Mouse (Mus musculus): ENCODE measurements around the gene Zfp747.
A peak's percentile ranks its signal among the peaks of the same experiment; 100 is the strongest.
"Not testable (repeated sequence)": the region's sequence is repeated elsewhere in the genome, so short reads cannot be mapped to it uniquely, and the experiment has no call there.

Zfp747 gene

DNA sequence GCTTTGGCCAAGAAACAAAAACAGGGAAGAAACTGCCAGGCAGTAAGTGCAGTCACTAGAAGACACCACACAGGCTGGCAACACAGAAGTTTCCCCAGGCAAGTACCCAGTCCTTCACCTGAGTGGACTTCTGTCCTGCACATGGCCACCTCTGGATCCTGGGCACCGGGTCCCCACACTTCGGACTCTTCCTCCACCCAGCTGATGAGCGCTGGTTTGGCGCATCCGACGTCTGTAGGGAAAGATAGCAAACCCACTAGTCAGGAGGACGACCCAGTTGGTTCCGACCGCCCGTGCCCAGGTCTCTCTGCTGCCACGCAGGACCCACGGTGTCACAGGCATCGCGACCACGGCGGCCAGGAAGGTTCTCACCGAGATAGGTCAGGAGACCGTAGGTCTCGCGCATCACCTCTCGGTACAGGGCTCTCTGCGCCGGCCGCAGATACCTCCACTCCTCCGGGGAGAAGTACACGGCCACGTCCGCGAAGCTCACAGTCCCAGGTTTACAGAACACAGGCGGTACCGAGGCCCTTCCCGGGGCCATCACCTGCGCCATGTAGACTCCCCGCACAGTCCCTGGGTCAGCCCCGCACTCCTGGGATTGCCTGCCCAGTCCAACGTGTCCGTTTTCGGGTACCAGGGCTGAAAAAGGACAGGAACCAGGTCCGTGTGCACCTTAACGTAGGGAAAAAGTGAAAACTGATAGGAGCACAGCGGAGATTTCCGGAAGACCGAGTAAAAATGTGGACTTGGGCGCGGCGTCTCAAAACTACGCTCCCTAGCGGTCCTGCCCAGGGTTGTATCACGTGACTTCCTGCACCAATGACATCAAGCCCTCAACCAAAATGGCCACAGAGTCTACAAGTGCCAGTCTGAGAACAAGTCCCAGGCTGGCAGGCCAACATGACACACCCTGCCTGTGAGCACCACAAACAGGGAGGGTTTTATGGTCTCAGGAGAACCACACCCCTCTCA is at the start of gene Zfp747:
Gene Zfp747, minus strand, starts transcription at position 780 of the 975 bp plus-strand sequence.
- peak; percentile 94 for DNase-seq

DNA sequence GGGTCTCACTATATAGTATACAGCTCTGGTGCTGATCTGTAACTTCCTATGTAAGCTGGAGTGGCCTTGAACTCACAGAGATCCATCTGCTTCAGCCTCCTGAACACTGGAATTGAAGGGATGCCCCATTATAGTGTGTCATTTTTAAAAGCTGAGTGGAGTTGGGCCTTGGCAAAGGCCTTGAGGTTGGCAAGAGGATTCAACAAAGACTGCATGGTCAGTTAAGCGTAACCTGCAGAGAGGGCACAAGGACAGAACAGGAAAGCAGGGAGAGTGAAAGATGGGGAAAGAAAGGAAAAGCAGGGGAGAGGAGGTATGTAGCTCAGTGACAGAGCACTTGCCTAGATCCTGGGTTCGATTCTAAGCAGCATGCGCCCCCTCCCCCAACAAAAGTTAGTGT is 49.4 kb upstream of the Zfp747 start:
- no peak for DNase-seq

DNA sequence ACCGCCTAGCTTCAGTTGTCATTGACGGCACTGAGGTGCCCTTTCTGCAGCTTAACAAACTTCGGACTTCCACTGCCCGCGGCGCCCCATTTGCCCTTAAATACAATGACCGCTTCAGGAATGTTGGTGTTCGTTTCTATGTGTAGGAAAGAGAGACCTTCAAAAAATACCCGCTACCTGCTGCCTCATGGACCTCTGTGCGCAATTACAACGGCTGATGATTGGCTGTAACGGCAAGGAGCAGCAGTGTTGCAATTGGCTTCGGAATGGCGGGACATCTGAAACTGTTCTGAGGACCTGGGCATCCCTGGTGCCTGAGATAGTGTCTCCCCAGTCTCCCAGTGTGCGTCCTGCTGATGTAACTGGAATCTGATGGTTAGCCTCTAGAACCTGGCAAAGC is 46.4 kb upstream of the Zfp747 start:
- DNase-seq = no peak

DNA sequence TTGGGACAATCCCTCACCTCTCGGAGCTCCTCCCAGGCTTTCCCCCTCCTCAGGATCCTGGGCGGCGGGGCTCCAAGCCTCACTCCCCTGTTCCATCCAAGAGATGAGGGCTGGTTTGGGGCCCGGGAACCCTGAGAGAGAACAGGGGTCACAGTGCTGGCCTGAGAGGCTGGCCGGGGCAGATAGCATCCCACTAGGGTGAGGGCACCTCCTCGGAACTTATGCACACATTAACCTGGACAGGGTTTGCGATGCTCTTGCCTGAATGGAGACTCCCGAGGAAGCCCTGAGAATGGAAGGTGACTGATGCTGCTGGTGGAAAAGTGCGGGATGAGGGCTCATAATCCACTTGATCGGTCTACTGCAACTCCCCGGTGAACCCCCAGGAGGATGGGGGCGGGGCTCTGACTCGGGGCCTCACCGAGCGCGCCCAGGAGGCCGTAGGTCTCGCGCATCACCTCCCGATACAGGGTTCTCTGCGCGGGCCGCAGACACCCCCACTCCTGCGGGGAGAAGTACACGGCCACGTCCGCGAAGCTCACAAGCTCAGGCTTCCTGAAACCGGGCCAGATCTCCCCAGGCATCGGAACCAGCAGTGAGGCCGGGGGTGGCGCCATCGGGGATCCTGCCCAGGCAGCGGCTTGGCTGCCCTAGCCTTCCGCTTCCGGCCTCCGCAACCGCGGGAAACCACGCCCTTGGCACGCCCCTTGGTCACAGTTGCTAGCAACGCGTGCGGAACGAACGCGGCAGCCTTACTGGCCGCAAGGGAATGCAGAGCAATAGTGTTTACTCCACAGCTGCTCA is 45.7 kb upstream of the Zfp747 start, which contains the start of gene Zfp688:
Gene Zfp688, minus strand, starts transcription at position 681 of the 804 bp plus-strand sequence.
- peak; percentile 97 for DNase-seq

DNA sequence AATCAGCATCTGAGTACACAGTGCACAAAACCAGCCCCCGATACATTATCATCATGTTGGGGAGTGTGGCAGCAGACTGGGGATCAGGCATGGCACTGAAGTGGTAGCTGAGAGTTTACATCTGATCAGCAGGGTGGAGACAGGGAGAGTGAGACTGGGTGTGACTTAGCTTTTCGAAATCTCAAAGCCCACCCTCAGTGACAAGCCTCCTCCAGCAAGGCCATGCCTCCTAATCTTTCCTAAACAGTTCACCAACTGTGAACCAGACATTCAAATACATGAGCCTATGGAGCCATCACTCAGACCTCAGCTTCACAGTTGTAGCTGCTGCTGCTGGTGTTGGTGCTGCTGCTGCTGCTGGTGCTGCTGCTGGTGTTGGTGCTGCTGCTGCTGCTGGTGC is 35.6 kb upstream of the Zfp747 start:
- DNase-seq = no peak

DNA sequence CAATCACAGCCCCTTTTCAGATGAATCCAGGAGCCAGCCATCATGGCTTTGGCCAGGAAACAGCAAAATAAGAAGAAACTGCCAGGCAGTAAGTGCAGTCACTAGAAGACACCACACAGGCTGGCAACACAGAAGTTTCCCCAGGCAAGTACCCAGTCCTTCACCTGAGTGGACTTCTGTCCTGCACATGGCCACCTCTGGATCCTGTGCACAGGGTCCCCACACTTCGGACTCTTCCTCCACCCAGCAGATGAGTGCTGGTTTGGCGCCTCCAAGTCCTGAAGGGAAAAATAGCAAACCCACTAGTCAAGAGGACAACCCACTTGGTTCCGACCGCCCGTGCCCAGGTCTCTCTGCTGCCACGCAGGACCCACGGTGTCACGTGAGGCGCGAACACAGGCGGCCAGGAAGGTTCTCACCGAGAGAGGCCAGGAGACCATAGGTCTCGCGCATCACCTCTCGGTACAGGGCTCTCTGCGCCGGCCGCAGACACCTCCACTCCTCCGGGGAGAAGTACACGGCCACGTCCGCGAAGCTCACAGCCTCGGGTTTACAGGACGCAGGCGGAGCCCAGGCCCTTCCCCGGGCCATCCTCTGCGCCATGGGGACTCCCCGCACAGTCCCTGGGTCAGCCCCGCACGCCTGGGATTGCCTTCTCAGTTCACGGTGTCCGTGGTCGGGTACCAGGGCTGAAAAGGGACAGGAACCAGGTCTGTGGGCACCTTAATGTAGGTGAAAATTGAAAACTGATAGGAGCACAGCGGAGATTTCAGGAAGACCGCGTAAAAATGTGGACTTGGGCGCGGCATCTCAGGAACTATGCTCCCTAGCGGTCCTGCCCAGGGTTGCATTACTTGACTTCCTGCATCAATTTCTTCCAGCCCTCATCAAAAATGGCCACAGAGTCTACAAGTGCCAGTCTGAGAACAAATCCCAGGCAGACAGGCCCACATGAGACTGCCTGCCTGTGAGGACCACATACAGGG is 30.4 kb upstream of the Zfp747 start, which contains the start of gene Zfp764:
Gene Zfp764, minus strand, starts transcription at position 821 of the 986 bp plus-strand sequence.
- DNase-seq = peak; percentile 89

DNA sequence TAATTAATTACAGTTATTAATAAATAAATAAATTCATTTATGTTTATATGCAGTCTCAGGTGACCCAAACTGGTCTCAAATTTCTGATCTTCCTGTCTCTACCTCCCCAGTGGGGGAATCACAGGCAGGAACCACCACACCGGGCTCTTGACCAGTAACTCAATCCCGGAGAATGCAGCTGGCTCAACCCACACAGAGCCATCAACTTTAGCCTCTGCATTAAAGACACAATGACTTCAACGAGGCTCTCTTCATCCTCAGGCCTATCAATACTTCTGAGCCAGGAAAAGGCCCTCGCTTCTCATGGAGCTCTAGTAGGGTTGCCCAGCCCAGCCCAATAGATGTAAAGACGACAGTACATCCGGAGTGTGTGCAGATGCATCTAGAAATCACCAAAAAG is 28.3 kb upstream of the Zfp747 start:
- DNase-seq = not testable (repeated sequence)

DNA sequence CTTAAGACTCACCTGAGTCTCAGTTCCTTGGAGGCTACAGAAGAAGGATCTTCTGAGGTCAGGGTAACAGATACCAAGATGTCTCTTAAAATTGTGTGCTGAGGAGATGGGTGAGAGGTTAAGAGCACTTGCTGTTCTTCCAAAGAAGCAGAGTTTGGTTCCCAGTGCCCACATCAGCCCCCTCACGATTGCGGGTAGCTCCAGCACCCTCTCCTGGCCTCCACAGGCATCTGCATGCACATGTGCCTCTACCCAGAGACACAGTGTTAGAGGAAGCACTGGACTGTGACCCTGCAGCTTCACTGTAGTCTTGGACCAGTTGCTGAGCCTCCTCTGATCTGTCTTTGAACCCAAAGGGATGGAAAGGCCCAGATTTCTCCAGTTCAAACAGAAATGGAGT is 27.1 kb upstream of the Zfp747 start:
- peak; percentile 22 for DNase-seq

DNA sequence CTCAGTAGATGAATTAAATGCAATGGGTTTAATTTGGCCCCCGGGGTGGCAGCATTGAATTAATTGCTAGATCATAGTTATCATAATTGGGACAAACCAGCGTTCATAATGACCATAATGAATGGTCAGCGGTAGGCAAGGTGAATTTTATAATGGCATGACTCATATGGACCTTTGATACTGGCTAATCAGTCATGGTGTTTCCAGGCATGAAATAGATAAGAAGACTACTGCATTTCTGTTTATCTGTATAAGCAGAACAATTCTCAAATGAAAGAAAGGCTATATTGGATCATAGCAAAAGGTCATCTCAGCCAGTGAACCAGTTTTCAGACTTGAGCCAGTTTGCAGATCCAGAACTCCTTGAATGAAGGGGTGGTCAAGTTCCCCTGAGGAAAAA is 24.5 kb upstream of the Zfp747 start:
- DNase-seq = no peak

DNA sequence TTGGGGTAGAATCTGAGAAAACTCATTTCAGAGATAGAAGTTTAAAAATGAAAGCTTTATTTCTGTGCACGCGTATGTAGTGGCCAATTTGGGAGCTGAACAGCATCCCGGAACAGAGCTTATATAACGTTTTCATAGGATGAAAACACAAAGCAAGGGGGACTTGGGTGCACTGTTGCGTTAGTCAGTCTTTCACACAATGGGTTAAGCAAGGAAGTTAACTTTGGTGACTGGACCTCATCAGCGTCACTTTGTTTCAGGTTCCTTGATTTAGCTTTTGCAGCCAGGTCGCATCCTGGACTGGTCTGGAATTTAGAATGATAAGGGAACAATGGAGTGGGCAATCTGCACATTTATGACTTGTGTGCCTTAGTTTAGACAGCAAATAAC is 18.1 kb upstream of the Zfp747 start:
- no peak for DNase-seq

DNA sequence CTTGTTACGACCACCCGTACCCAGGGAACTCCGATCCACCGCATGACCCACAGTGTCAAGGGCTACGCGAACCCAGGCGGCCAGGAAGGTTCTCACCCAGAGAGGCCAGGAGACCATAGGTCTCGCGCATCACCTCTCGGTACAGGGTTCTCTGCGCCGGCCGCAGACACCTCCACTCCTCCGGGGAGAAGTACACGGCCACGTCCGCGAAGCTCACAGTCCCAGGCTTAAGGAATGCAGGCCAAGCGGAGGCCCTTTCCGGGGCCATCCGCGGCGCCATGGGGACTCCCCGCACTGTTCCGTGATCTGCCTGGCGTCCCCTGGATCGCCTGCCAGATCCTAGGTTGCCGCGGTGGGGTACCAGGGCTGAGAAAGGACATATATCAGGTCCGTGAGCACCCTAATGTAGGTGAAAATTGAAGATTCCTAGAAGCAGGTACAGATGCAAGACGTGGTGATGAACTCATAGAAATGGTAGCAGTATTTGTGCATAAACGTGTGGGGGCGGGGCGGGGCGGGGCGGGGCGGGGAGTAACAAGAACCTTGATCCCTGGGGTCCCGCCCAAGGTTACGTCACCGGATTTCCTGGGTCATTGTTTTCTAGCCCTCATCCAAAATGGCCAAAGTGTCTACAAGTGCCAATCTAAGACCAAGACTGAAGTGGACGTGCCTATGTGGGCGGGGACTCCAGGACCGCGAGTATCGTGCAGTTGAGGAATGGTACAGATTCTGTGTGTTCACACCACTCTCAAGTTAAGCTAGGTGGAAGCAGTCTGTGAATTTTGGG is 17.5 kb upstream of the Zfp747 start, which contains the start of gene E430018J23Rik:
Gene E430018J23Rik, minus strand, starts transcription at position 473 of the 787 bp plus-strand sequence.
- DNase-seq = peak; percentile 94

DNA sequence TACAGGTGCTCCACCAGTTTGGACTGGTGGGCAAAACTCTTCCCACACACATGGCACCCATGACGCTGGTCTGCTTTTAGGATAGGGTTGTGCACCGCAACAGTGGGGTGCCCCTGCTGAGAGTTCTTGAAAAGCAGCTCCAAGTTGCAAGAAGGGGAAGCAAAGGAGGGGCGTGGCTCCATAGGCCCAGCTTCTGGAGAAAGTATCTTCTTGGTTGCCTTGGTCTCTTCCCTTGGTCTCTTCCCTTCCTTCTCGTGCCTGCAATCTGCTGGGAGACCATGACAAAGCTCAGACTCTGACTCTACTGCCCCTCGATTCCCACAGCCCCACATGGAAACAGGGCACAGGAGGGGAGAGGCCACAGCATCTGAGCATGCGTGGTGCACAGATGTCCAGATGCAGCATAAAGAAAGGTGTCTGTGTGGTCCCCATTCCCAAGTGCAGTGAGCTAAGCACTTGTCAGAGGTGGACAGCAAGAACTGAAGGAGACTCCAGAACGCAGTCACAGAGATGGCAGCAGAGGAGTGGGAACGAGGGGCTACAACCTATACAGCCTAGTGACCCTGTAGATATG is 16.5 kb upstream of the Zfp747 start:
- no peak for DNase-seq

DNA sequence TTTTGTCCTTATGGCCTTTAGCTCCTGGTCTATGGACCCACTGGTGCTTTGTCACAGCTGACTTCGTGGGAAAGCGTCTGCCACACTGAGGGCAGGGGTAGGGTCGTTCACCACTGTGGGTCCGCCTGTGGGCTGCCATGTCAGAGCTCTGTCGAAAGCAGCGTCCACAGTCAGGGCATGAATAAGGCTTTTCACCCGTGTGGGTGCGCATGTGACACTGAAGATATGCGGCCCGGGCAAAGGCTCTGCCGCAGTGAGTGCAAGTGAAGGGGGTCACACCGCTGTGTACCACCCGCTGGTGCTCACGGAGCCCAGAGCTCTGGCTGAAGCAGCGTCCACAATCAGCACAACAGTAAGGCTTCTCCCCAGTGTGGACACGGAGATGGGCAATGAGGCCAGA is 15.7 kb upstream of the Zfp747 start:
- DNase-seq = no peak

DNA sequence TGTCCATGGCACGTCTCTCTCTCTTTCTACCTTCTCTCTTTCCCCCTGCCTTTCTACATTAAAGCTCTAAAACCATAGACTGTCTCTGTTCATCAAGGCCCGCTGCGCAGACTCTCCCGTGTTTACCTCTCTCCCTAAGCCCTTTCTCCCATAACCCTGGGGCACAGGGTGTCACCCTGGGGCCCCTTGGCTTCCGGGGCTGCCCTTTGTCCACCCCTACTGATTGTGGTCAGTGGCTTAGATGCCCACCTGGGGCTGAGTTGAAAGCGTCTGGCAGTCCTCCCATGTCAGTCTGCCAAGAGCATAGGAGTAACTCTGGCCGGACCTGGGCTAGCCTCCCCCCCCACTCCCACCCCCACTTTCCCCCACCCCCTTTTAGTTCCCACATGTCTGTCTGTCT is 14.5 kb upstream of the Zfp747 start:
- no peak for DNase-seq

DNA sequence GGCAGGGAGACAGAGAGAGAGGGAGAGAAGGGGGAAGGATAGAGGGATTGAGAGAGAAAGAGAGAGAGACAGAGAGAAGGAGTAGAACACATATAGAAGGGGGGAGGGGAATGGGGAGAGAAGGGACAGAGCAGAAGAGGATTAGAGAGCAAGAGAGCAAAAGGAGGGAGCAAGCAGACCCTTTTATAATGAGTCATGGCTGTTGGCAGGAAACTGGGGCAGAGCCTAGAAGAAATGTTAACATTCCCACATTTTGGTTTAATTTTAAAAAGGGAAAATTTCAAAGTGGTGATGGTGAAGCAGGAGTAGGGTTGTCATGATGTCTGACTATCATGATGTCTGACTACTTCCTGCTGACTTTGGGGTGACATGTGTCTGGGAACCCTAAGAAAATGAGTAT is 12.4 kb upstream of the Zfp747 start:
- not testable (repeated sequence) for DNase-seq

DNA sequence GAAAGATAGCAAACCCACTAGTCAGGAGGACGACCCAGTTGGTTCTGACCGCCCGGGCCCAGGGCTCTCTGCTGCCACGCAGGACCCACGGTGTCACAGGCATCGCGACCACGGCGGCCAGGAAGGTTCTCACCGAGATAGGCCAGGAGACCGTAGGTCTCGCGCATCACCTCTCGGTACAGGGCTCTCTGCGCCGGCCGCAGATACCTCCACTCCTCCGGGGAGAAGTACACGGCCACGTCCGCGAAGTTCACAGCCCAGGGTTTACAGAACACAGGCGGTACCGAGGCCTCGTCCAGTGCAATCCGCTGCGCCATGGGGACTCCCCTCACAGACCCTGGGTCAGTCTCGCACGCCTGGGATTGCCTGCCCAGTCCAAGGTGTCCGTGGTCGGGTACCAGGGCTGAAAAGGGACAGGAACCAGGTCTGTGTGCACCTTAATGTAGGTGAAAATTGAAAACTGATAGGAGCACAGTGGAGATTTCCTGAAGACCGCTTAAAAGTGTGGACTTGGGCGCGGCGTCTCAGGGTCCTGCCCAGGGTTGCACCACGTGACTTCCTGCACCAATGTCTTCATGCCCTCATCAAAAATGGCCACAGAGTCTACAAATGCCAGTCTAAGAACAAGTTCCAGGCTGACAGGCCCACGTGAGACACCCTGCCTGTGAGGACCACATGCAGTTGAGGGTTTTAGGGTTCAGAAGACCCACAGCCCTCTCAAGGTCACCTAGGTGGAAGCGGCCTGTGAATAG is 11.0 kb upstream of the Zfp747 start, which contains the start of gene 9130019O22Rik:
Gene 9130019O22Rik, minus strand, starts transcription at position 526 of the 752 bp plus-strand sequence.
- DNase-seq = peak; percentile 91

DNA sequence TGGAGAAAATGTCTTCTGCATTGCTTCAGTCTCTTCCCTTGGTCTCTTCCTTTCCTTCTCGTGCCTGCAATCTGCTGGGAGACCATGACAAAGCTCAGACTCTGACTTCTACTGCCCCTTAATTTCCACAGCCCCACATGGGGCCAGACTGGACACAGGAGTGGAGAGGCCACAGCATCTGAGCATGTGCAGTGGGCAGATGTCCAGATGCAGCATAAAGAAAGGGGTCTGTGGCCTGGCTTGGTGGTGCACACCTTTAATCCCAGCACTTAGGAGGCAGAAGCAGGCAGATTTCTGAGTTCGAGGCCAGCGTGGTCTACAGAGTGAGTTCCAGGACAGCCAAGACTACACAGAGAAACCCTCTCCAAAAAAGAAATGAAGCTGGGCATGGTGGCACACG is 9.7 kb upstream of the Zfp747 start:
- DNase-seq = not testable (repeated sequence)

DNA sequence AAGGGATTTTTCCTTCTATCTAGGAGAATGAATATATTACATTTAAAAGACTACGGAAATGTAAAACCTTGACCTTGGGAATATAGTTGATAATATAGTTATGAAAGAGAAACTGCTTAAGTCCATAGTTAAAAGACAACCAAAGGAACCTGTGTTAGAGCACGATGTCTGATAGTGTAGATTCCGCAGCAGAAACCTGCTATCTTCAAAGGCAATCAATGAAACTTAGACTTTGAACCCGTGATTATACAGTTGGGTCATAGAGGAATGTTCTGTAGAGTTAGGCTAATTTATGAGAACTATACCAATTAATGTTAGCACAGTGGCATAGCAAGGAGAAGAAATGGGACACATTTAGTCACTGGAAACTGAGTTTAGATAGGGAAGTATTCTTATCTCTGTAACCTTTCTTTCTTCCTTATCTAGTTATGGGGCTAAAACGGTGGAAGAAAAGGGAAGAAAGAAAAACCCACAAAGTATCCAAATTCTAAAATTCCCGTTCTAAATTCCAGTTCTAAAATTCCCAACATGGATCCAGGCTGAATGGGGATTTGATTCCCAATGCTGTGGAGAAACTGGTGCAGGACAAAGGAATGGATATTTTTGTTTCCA is 2.6 kb upstream of the Zfp747 start:
- DNase-seq = no peak

DNA sequence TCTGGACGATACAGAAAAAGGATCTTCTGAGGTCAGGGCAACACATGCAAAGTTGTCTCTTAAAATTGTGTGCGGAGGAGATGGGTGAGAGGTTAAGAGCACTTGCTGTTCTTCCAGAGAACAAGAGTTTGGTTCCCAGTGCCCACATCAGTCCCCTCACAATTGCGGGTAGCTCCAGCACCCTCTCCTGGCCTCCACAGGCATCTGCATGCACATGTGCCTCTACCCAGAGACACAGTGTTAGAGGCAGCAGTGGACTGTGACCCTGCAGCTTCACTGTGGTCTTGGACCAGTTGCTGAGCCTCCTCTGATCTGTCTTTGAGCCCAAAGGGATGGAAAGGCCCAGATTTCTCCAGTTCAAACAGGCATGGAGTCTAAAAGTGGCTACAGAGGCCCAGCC is 4.0 kb downstream of the Zfp747 start:
- DNase-seq = peak; percentile 26

DNA sequence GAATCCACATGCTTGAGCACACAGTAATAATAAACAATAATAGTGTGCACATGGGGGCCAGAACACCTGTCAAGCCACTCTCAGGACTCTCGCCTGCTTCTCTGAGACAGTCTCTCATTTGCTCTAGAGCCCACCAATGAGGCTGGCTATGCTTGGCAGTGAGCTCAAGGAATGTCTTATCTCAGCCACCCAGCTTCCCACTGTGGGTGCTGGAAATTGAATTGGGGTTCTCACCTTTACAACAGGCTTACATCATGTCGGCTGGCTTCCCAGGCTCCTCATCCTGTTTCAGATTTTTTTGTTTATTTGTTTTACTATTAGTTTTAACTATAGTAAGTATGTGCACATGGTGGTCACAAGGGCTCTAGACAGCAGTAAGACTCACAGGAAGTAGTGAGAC is 4.6 kb downstream of the Zfp747 start:
- DNase-seq = no peak
